Mouse (Mus musculus) heart, postnatal 0 days (tissue): Measurements from ENCODE around the gene Haus8.

ENCODE experiments used
- CTCF ChIP-seq: IDR thresholded peaks from 2 replicates; pipeline ENCODE4 v1.5.1; 2016; ENCODE audit warnings: antibody characterized with exemption, control low read depth, low read depth
- EP300 ChIP-seq: IDR thresholded peaks from 2 replicates; pipeline ENCODE4 v1.6.1; 2016; ENCODE audit warnings: antibody characterized with exemption, low read depth

DNA sequence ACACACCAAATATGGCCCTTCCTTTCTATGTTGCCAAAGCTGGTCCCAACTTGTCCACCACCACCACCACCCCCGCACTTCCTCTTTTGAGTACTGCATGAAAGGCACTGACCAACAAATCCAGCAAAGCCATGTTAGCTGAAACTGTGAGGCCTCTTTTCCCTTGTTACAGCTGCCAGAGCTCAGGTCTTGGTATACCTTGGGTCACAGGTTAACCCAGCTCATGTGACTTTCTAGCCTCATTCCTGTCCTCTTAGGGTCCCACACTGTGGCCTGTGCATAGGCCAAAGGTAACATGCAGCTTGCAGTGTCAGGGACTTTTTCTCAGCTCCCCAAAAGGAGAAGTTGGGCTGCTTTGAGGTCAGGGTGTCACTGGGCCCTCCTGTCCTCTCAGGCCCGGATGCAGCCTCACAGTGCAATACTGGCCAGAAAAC is 23.5 kb upstream of the Haus8 start:
- TF ChIP-seq CTCF: no peak
- TF ChIP-seq EP300: no peak
